Mouse (Mus musculus) heart, postnatal 0 days (tissue): Measurements from ENCODE around the gene Ripor2. TPM values are rescaled to one million over a fixed set of nuclear protein-coding genes. Genes with fewer than 3 reads are reported as not detected.

Experiments
- ATAC-seq: fragments of 200-750 bp; cut with Nextera tagmentation; 2 replicates; pipeline ENCODE4 v1.8.0; 2017; ENCODE audit warnings: low read depth, moderate number of reproducible peaks, moderate library complexity; ENCODE audit not compliant: insufficient read depth
- DNase-seq: peaks from one replicate; pipeline ENCODE4 v3.0.0-alpha.2; 2016; ENCODE audit warnings: low spot score
- H3K27ac ChIP-seq: fragments of 300-500 bp; sonication (generic); 2 replicates; pipeline ENCODE4 v1.5.1; 2014; ENCODE audit warnings: low read depth, mild to moderate bottlenecking
- H3K27me3 ChIP-seq: fragments of 300-500 bp; sonication (generic); 2 replicates; pipeline ENCODE4 v1.6.1; 2014; ENCODE audit warnings: low read length, mixed read lengths; ENCODE audit not compliant: control insufficient read depth, insufficient read depth
- H3K36me3 ChIP-seq: fragments of 300-500 bp; sonication (generic); replicated peaks from 2 replicates; pipeline ENCODE4 v1.6.1; 2014; ENCODE audit warnings: low read length, mixed read lengths; ENCODE audit not compliant: control insufficient read depth, insufficient read depth
- H3K4me1 ChIP-seq: fragments of 300-500 bp; sonication (generic); 2 replicates; pipeline ENCODE4 v1.6.1; 2014; ENCODE audit warnings: antibody characterized with exemption; ENCODE audit not compliant: control insufficient read depth, insufficient read depth
- H3K4me2 ChIP-seq: fragments of 300-500 bp; sonication (generic); 2 replicates; pipeline ENCODE4 v1.6.1; 2014; ENCODE audit warnings: low read depth, mild to moderate bottlenecking, low read length, moderate library complexity
- H3K4me3 ChIP-seq: fragments of 300-500 bp; sonication (generic); 2 replicates; pipeline ENCODE4 v1.5.1; 2014; ENCODE audit warnings: low read depth, low read length
- H3K9ac ChIP-seq: fragments of 300-500 bp; sonication (generic); replicated peaks from 2 replicates; pipeline ENCODE4 v1.6.1; 2014; ENCODE audit warnings: low read depth, low read length, mixed read lengths
- H3K9me3 ChIP-seq: fragments of 300-500 bp; sonication (generic); replicated peaks from 2 replicates; pipeline ENCODE4 v1.6.1; 2016; ENCODE audit warnings: low read length; ENCODE audit not compliant: control insufficient read depth
- CTCF ChIP-seq: IDR thresholded peaks from 2 replicates; pipeline ENCODE4 v1.5.1; 2016; ENCODE audit warnings: antibody characterized with exemption, control low read depth, low read depth
- EP300 ChIP-seq: IDR thresholded peaks from 2 replicates; pipeline ENCODE4 v1.6.1; 2016; ENCODE audit warnings: antibody characterized with exemption, low read depth
- WGBS: fragments of 180-500 bp; shearing (Covaris S2); extraction: QIAGEN DNeasy Blood & Tissue Kit; methylation state at CpG from one replicate; pipeline ENCODE4 v1.1.7; 2014; 5-methylcytosine and 5-hydroxymethylcytosine counted together
- polyA plus RNA-seq: library from polyadenylated mRNA; unstranded; fragments of >200 nt; fragmentation: Nextera tagmentation; extraction: Ambion mirVana; gene quantifications from 2 replicates; pipeline ENCODE4 v1.2.1, GENCODE M21; 2015
- total RNA-seq: library from RNA; depleted of rRNA; stranded (reverse); fragments of >200 nt; gene quantifications from 2 replicates; pipeline ENCODE4 v1.2.3, GENCODE M21; 2014; ENCODE audit warnings: low replicate concordance

Gene Ripor2
- total and polyA plus RNA-seq, 2 experiments from 2014 or later: 17.5 to 31.7 TPM

DNA sequence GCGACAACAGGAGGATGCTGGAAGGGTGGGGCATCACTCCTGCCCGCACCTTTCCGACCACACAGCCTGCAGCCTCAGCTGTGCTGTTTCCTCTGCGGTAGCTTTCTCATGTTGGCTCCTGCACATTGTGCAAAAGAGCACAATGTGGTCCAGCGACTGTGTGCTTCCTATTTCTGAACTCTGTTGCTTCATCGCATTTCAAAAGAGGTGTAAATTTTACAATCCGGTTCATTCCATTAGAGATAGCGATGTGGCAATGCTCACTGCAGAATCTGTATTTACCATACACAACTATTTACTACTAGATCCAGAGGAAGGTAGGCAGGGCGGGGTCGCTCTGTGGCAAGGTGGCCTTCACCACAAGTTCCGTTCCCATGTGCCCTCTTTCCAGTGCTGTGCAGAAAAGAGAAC is 17.6 kb downstream of the Ripor2 start:
- H3K9ac ChIP-seq: no peak overlapping the region
- DNase-seq (no peak), ATAC-seq (no peak)
- 71% methylated on average over 11 of the region's 11 CpGs for WGBS
- H3K27me3 ChIP-seq: no peaks in the 10 kb centered on the region
- H3K4me3 ChIP-seq: no peak overlapping the region
- H3K4me1 ChIP-seq: peaks cover 13% of the 10 kb centered on the region
- no peak for TF ChIP-seq CTCF
- TF ChIP-seq EP300: no peak
- peak overlapping the region; percentile 17; the same call in 1 of the 2 replicates for H3K27ac ChIP-seq
- H3K4me2 ChIP-seq: no peak overlapping the region
- H3K9me3 ChIP-seq: no peaks in the 10 kb centered on the region
- no peaks in the 10 kb centered on the region for H3K36me3 ChIP-seq

DNA sequence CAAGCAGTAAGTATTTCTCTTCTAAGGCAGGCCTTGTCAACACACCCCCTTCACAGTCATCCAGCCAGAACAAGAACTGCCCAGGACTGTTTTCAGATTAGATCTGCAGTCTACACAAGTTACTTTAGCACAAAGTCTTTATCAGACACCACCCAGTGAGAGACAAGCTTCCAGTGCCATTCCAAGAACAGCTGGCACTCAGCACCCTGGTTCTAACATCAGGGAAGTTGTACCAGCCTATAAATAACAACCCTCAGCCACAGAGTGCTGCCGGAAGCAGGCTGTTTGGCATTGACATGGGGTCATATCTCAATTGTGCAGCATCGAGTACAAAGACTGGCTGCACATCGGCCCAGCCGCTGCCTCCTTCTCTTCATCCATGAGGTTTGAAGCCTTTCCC is 21.0 kb downstream of the Ripor2 start:
- Histone ChIP-seq H3K27ac (peak overlapping the region; percentile 89), H3K4me2 (peak overlapping the region; percentile 37), H3K9me3 (no peaks in the 10 kb centered on the region), H3K4me3 (peak overlapping the region; percentile 11; the same call in 1 of the 2 replicates), H3K36me3 (no peaks in the 10 kb centered on the region), H3K9ac (no peak overlapping the region), H3K27me3 (no peaks in the 10 kb centered on the region), H3K4me1 (peaks cover 23% of the 10 kb centered on the region)
- peak; percentile 88 for DNase-seq
- peak; percentile 90 for ATAC-seq
- WGBS: 6% methylated on average over 4 of the region's 4 CpGs
- TF ChIP-seq CTCF: no peak
- peak; percentile 88 for TF ChIP-seq EP300

DNA sequence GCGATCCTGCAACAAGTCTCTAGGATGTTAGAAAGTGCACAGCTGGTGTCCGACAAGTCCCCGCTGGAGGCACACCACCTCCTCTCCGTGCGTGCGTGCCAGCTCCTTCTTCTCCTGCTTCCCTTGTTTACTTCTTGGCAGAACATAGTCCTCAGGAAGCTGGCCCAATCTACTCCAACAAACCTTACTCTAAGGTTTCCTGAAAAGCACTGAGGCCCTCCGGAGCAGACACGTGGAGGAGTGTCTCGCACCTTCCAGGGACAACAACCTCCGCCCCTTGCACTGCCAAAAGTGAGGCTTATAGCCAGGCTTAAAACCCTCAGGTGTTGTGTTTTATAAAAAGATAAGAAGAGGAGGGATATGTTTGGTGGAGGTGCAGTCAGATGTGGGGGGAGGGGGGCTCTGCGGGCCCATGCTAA is 21.6 kb downstream of the Ripor2 start:
- DNase-seq (peak; percentile 46), ATAC-seq (peak; percentile 38)
- H3K9ac ChIP-seq: 0 out of 2 replicates have a peak overlapping the region, but pooled peaks have one; percentile 12
- peak overlapping the region; percentile 11 for H3K4me3 ChIP-seq
- H3K27me3 ChIP-seq: no peaks in the 10 kb centered on the region
- TF ChIP-seq EP300: no peak
- TF ChIP-seq CTCF: no peak
- 16% methylated on average over 11 of the region's 11 CpGs for whole genome bisulfite sequencing
- no peaks in the 10 kb centered on the region for H3K36me3 ChIP-seq
- H3K27ac ChIP-seq: peak overlapping the region; percentile 89
- H3K4me1 ChIP-seq: peaks cover 23% of the 10 kb centered on the region
- H3K9me3 ChIP-seq: no peaks in the 10 kb centered on the region
- peak overlapping the region; percentile 37 for H3K4me2 ChIP-seq

DNA sequence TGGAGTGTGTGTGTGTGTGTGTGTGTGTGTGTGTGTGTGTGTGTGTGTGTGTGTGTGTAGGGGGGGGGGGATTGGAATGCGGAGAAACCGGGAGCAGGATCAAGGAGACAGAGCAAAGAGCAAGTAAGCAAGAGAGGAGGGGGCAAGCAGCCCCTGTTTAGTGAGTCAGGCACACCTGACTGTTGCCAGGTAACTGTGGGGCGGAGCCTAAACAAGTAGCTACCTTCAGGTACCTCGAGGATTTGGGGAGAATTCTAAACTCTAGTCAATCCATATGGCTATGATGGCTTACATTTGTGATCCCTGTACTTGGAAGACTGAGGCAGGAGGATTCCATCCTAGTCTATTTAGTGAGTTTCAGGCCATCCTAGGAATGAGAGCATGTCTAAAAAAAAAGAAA is 22.1 kb downstream of the Ripor2 start:
- no peaks in the 10 kb centered on the region for H3K27me3 ChIP-seq
- H3K36me3 ChIP-seq: no peaks in the 10 kb centered on the region
- H3K27ac ChIP-seq: 0 out of 2 replicates have a peak overlapping the region, but pooled peaks have one; percentile 89
- H3K9me3 ChIP-seq: no peaks in the 10 kb centered on the region
- H3K4me3 ChIP-seq: no peak overlapping the region
- no peak overlapping the region for H3K9ac ChIP-seq
- 53% methylated on average over 2 of the region's 4 CpGs for WGBS
- ATAC-seq: no peak
- TF ChIP-seq CTCF: no peak
- TF ChIP-seq EP300: no peak
- peak overlapping the region; percentile 49; the same call in 1 of the 2 replicates for H3K4me2 ChIP-seq
- H3K4me1 ChIP-seq: peaks cover 23% of the 10 kb centered on the region
- DNase-seq: no peak

DNA sequence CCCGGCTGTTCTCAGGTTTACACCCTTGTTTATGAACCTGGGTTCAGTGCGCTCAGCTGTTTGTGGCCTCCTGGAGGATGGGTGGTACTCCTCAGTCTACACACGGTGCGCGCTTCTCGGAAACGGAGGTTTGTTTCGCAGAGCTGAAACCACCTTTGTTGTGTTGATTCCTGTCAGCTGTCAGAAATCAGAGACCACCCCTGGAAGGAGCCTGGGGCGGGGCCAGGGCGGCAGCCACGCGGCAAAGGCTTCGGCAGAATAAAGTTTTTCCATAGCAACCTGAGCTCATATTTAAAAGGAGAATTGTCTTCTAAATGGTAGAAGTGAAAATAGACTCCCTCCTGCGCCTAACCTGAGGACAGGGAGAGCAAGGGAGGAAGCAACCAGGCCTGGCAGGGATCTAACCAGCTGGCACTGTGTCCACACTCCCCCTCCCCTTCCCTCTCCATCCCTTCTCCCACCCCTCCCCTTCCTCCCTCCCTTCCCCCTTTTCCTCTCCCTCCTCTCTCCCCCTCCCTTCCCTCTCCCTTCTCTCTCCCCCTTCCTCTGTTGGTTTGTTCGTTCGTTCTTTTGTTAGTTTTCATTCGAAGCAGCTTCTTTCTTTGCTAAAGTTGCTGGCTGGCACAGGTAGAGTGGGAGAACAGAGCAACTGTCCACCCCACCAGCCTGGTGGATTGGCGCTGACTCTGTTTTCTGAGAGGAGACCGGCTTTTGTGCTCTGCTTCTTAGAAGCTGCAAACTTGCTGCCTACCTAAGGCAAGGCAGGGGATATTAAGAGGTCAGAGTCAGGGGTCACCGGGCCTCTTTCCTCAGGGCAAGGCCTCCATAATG is 23.0 kb downstream of the Ripor2 start:
- H3K27ac ChIP-seq: peak overlapping the region; percentile 56
- WGBS: 29% methylated on average over 20 of the region's 20 CpGs

More for the DNA sequence above, 23.0 kb downstream of the Ripor2 start:
- Histone ChIP-seq H3K4me2 (peak overlapping the region; percentile 49), H3K4me3 (no peak overlapping the region), H3K4me1 (peaks cover 23% of the 10 kb centered on the region), H3K9ac (no peak overlapping the region), H3K9me3 (no peaks in the 10 kb centered on the region), H3K27me3 (no peaks in the 10 kb centered on the region), H3K36me3 (no peaks in the 10 kb centered on the region)
- ATAC-seq (no peak), DNase-seq (no peak)
- TF ChIP-seq EP300 (no peak), CTCF (no peak)
